ENCODE assay signal across 16 mouse cellular contexts in the genomic region with DNA sequence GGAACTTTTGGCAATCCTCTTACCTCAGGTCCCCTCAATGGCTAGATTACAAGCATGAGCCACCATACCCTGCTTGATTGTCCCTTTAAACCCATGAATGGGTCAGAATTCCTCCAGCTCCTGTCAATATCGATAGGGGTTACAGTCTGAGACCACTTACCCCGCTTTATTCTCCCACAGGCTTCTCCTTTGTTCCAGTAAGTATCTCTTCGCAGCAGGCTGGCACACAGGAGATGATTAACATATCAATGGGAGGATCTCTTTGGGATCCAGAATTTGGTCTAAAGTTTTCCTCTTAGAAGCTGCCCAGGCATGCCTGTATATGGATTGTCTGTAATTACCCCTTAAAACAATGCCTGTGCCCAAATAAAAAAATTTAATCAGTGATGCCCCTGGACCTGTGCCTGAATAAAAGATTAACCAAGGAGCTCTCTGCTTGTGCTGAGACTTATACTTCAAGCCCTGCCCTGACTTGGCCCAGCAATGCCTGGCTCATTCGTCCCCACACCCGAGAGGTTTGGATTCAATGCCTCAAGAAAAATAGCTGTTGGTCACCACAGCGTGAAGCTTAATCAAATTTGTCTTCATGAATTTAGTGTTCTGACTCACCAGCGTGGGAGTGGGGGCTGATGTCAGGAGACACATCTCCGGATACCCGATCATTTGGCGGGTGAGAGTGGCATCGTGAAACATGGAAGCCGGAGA.
DNase-seq lines count a peak whose midpoint lies in the region; ATAC-seq lines count a peak whose summit lies in the region.
"Had no signal": no experiment of that assay in that cellular context is flagged by ENCODE, and none has a peak within 500 bp of the region (broad histone marks: within the 10 kb centered on the region; RNA-seq: fewer than 3 reads in every experiment).

No protein-coding gene starts in this region.

- H3K4me3 ChIP-seq in hindbrain, embryonic 10.5 days = 0 out of 2 replicates have a peak overlapping the region, but pooled peaks have one; percentile 21
- no peak overlapping the region for H3K4me3 ChIP-seq in hindbrain, embryonic 16.5 days (ENCODE audit: low read length)
- no peak overlapping the region for H3K4me3 ChIP-seq in hindbrain, embryonic 13.5 days
- H3K4me3 ChIP-seq in neural tube, embryonic 12.5 days = no peak overlapping the region
- H3K4me3 ChIP-seq: limb, embryonic 12.5 days had no signal

- H3K36me3 ChIP-seq in hindbrain, embryonic 10.5 days = no peaks in the 10 kb centered on the region
- H3K36me3 ChIP-seq in hindbrain, embryonic 16.5 days (ENCODE audit: control insufficient read depth, insufficient read depth, low read length) = no peaks in the 10 kb centered on the region
- H3K36me3 ChIP-seq in hindbrain, embryonic 13.5 days = no peaks in the 10 kb centered on the region
- no peaks in the 10 kb centered on the region for H3K36me3 ChIP-seq in neural tube, embryonic 12.5 days
- H3K36me3 ChIP-seq: limb, embryonic 12.5 days had no signal

- no peak for ATAC-seq in hindbrain, embryonic 16.5 days
- ATAC-seq in hindbrain, embryonic 13.5 days (ENCODE audit: low FRiP score) = 0 out of 2 replicates have a peak, but pooled peaks have one; percentile 43
- peak; percentile 68 for ATAC-seq in neural tube, embryonic 12.5 days (ENCODE audit: low FRiP score, low read depth)
- ATAC-seq: intestine, postnatal 0 days had no signal

- no peak overlapping the region for H3K4me2 ChIP-seq in hindbrain, embryonic 16.5 days (ENCODE audit: low read length)
- peak overlapping the region; percentile 13; the same call in 1 of the 2 replicates for H3K4me2 ChIP-seq in hindbrain, embryonic 13.5 days
- H3K4me2 ChIP-seq in neural tube, embryonic 12.5 days (replicated peaks) = peak overlapping the region; percentile 16
- H3K4me2 ChIP-seq: limb, embryonic 12.5 days had no signal

- H3K27ac ChIP-seq in hindbrain, embryonic 10.5 days = peak overlapping the region; percentile 80
- H3K27ac ChIP-seq in hindbrain, embryonic 16.5 days (ENCODE audit: low read depth, low read length) = no peak overlapping the region
- peak overlapping the region; percentile 32; the same call in 1 of the 2 replicates for H3K27ac ChIP-seq in hindbrain, embryonic 13.5 days
- no peak overlapping the region for H3K27ac ChIP-seq in neural tube, embryonic 12.5 days
- H3K27ac ChIP-seq: limb, embryonic 12.5 days had no signal

- peaks cover 6% of the 10 kb centered on the region; the same call in 1 of the 2 replicates for H3K27me3 ChIP-seq in hindbrain, embryonic 10.5 days (ENCODE audit: insufficient read depth, poor library complexity, severe bottlenecking)
- no peaks in the 10 kb centered on the region for H3K27me3 ChIP-seq in hindbrain, embryonic 16.5 days (replicated peaks; ENCODE audit: control insufficient read depth, insufficient read depth, low read length)
- H3K27me3 ChIP-seq in hindbrain, embryonic 13.5 days = no peaks in the 10 kb centered on the region
- H3K27me3 ChIP-seq in neural tube, embryonic 12.5 days (replicated peaks) = no peaks in the 10 kb centered on the region

- peaks cover 24% of the 10 kb centered on the region for H3K4me1 ChIP-seq in hindbrain, embryonic 10.5 days (replicated peaks)
- peaks cover 7% of the 10 kb centered on the region for H3K4me1 ChIP-seq in hindbrain, embryonic 16.5 days (ENCODE audit: control insufficient read depth, insufficient read depth, low read depth, low read length)
- H3K4me1 ChIP-seq in hindbrain, embryonic 13.5 days (replicated peaks) = peaks cover 19% of the 10 kb centered on the region
- peaks cover 19% of the 10 kb centered on the region for H3K4me1 ChIP-seq in neural tube, embryonic 12.5 days
- H3K4me1 ChIP-seq: limb, embryonic 12.5 days had no signal

- 25% methylated on average over 12 of the region's 12 CpGs for WGBS in hindbrain, embryonic 10.5 days
- WGBS in hindbrain, embryonic 16.5 days = 17% methylated on average over 12 of the region's 12 CpGs
- 11% methylated on average over 12 of the region's 12 CpGs for WGBS in hindbrain, embryonic 13.5 days
- WGBS in neural tube, embryonic 12.5 days = 23% methylated on average over 12 of the region's 12 CpGs

- H3K9me3 ChIP-seq in hindbrain, embryonic 10.5 days = no peaks in the 10 kb centered on the region
- H3K9me3 ChIP-seq in hindbrain, embryonic 16.5 days (ENCODE audit: control insufficient read depth, low read length) = no peaks in the 10 kb centered on the region
- no peaks in the 10 kb centered on the region for H3K9me3 ChIP-seq in hindbrain, embryonic 13.5 days
- H3K9me3 ChIP-seq in neural tube, embryonic 12.5 days = no peaks in the 10 kb centered on the region
- H3K9me3 ChIP-seq: limb, embryonic 12.5 days had no signal

- H3K9ac ChIP-seq in hindbrain, embryonic 16.5 days (ENCODE audit: low read depth, low read length) = no peak overlapping the region; the same call in 1 of the 2 replicates
- H3K9ac ChIP-seq in hindbrain, embryonic 13.5 days = 0 out of 2 replicates have a peak overlapping the region, but pooled peaks have one; percentile 29
- H3K9ac ChIP-seq in neural tube, embryonic 12.5 days = no peak overlapping the region
- H3K9ac ChIP-seq: limb, embryonic 12.5 days had no signal

- DNase-seq in hindbrain, embryonic 10.5 days (ENCODE audit: low spot score) = peak; percentile 23
- DNase-seq in ZHBTc4 (ENCODE audit: low read depth, low spot score) = peak; percentile 81
- DNase-seq in right cerebral cortex, postnatal 25 days = no peak
- DNase-seq in ovary, postnatal 36 days (ENCODE audit: low spot score) = no peak
- DNase-seq in right cerebral cortex, postnatal 10 days (ENCODE audit: low spot score in 2 of 2) = no peak
- DNase-seq: adrenal gland, postnatal 14 days; cerebellum, adult 11 months; gastrocnemius, postnatal 36 days; heart, postnatal 10 days; lung, adult 18-20 months; thymus, postnatal 14 days had no signal

Comparison
In these comparisons a context has a peak if more than half of its experiments do, and no peak if none do; other contexts are left out.
1. H3K27ac ChIP-seq: peak in hindbrain, embryonic 10.5 days (single experiment) and hindbrain, embryonic 13.5 days (single experiment); none in hindbrain, embryonic 16.5 days (single experiment) and neural tube, embryonic 12.5 days (single experiment).
2. DNase-seq: peak in hindbrain, embryonic 10.5 days (single experiment) and ZHBTc4 (single experiment); none in right cerebral cortex, postnatal 25 days (single experiment), ovary, postnatal 36 days (single experiment) and right cerebral cortex, postnatal 10 days (0 of 2).